Mouse (Mus musculus) kidney, adult 11 months (tissue): Measurements from ENCODE around the gene St5.

Source experiments
- DNase-seq: peaks from one replicate; pipeline ENCODE4 v3.0.0; 2022

St5 gene

GRCm38 (mm10) chr7:109636086-109636792, 67.2 kb downstream of the St5 start:
- DNase-seq: no peak

- DNase-seq: no peak
Measured at GRCm38 (mm10) chr7:109633404-109634085, 69.9 kb downstream of the St5 start.

- DNase-seq: no peak
Measured at GRCm38 (mm10) chr7:109631330-109631729, 72.1 kb downstream of the St5 start.

DNA sequence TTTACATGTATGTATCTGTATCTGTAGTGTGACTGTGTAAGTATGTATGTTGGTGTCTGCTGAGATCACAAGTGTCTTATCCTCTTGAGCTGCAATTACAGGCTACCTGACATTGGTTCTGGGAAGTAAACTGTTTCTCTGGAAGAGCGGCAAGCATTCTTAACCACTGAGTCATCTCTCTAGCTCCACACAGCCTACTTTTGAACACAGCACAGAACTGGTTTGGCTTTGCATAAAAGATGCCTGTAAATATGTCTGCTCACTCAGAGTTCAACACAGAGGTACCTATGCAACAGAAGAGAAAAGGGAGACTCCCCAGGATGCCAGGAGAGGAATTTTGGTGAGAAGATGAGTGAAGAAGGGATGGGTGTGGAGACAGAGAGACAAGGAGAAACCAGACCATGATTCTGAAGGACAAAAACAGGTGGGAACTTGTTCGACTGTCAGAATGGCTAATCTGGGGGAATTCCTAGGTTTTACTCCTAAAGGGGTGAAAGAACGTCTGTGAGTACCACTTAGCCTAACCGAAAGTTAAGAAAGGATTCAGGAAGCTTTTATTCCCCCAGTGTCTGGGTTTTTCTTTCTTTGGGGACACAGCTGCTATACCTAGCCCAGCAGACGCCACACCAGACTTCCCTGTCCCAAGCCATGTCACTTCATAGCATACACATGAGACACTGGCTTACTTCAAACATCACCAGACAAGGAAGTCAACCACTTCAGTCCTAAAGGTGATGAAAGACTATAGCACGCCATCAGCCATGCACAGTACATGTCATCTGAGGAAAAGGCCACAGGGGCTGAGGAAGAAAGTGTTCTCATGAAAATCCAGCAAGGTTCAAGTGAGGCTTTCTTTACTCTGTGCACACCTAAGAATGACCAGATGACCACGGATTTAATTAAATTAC, 73.3 kb downstream of the St5 start:
- no peak for DNase-seq

DNA sequence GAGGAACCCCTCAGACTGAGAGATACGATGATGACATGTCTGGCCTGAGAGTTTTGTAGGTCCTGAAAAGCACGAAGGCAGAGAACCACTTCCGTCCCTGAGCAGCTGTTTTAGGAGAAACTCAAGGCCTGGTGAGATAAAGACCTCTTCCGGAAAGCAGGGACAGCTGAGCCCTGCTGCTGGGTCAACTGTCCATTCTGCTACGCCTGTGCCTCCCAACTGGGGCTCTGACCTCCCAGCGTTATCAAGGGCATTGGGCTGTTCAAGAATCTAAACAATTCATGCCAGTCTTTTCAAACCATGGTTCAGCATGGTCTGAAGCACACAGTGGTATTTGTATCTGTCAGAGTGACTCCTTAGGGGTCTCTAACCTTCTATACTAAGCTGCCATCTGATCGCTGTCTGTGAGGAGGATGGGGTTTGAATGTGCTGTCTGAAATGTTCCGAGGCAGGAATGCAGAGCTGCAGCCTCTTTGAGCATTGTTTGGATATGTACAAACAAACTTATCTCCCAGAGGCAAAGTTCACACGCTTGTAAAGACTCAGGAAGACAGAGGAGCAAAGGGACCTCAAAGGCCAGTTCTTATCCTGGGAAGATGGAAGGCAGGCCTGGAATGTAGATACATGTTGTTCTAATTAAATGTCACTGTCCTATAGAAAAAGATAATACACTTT, 74.3 kb downstream of the St5 start:
- DNase-seq: no peak

DNA sequence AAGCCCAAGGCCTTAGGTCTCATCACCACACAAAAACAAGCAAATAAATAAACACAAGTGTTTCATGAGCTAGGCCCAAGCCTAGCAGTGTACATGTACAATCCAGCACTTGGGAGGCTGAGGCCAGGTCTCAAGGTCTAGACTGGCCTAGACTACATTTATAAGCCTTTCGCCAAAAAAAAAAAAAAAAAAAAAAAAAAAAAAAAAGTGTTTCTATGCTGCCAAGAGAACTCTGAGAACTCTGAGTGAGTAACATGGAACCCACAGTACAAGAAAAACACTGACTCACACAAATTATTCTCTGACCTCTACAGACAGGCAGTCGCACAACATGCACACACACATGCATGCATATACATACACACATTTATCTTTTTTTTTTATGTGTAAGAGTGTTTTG, 75.6 kb downstream of the St5 start:
- no peak for DNase-seq

- no peak for DNase-seq
Measured at GRCm38 (mm10) chr7:109622234-109622838, 81.1 kb downstream of the St5 start.

- no peak for DNase-seq
Measured at GRCm38 (mm10) chr7:109620967-109621366, 82.4 kb downstream of the St5 start.

- no peak for DNase-seq
Measured at GRCm38 (mm10) chr7:109620288-109620687, 83.1 kb downstream of the St5 start.

- DNase-seq: peak; percentile 41
Measured at GRCm38 (mm10) chr7:109618721-109619120, 84.7 kb downstream of the St5 start.

DNA sequence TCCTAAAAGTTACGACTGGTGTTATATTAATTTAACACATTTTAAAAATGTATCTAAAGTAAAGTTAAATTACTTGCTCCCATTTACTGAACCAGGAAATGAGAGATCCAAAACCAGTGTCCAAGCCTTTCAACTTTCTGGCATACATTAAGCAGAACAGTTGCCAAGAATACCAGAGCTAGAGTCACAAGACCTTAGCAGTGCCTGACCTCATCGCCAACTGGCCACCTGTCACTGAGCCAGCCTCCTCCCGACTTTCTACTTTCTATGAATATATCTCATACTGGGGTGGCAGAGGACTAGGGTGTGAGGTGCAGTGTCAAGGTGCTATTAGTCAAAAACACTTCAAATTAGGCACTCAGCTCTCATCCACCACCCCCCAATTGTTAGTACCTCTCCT, 85.6 kb downstream of the St5 start:
- DNase-seq: peak; percentile 35

DNA sequence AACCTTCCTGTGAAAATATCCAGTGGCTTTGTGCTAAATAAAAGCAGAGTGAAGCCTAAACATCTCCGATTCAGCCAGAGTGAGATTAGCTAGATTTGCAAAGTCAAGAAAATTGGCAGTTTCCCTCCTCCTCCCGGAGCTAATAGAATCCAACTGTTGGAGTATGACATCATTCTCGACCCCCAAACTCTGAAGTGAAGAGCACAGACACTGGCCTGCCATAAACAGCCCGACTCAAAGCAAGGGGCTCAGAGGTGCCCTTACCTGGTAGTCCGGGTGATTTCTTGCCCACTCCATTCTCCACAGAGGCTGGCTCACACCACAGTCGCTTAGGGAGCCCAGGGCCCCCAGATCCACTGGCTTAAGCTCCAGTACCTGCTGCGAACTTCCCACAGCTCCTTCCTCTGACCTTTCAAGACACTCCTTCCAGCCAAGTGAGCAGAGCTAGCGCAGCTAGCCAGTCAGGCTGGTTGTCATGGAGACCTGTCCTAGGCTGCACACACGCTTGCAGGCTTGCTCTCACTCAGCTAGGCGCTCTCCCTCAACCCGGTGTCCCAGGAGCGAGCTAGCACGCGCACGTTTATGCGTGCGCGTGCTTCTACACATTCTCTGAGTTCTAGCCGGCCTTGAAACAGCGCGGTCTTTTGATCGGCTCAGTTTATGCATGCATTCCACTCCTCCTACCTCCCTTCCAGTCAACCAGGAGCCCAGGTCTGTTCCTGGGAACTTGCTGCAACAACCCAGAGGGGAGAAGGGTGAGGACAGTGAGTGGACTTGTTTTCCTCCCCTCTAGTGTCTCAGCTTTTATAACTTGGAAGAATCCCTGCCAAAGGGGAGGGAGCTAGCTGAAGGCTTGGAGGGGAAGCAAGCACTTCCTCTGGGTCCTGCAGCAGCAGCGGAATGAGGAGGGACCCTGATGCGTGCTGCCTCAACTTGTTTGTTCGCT, 87.1 kb downstream of the St5 start:
- peak; percentile 92 for DNase-seq

DNA sequence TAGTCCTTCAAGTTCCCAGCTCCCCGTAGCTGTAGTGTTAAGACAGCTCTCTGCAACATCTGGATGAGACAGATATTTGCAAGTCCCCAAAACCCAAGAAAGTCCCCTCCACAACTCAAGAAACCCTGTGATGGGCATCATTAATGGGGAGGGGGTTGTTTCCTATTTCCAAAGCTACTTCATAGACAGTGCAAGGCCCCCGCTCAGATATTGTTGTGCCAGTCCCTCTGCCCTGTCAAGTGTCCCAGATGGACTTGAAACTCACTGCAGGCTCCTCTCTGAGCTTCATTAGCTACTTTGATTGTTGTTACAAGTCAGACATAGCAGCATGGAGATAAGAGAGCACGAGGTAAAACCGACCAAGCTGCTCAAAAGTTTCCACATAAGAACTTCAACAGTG, 87.8 kb downstream of the St5 start:
- DNase-seq: no peak

- no peak for DNase-seq
Measured at GRCm38 (mm10) chr7:109614939-109615338, 88.5 kb downstream of the St5 start.

- DNase-seq: no peak
Measured at GRCm38 (mm10) chr7:109613531-109614021, 89.8 kb downstream of the St5 start.

GRCm38 (mm10) chr7:109613051-109613450, 90.4 kb downstream of the St5 start:
- DNase-seq: no peak

GRCm38 (mm10) chr7:109612531-109612930, 90.9 kb downstream of the St5 start:
- DNase-seq: no peak

DNA sequence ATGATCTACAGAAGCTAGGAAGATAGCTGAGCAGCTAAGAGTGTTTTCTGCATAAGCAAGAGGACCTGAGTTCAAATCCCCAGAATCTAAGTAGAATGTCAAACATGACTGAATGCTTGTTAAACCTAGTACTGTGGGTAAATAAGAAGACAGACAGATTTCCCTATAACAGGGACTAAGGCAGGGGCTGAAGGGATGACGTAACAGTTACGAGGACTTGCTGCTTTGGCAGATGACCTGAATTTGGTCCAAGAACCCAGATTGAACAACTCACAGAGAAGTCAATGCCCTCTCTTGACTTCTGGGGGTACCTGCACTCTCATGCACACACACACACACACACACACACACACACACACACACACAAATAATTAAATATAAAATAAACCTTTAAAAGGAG, 93.1 kb downstream of the St5 start:
- DNase-seq: no peak

GRCm38 (mm10) chr7:109609565-109610345, 93.7 kb downstream of the St5 start:
- no peak for DNase-seq

DNA sequence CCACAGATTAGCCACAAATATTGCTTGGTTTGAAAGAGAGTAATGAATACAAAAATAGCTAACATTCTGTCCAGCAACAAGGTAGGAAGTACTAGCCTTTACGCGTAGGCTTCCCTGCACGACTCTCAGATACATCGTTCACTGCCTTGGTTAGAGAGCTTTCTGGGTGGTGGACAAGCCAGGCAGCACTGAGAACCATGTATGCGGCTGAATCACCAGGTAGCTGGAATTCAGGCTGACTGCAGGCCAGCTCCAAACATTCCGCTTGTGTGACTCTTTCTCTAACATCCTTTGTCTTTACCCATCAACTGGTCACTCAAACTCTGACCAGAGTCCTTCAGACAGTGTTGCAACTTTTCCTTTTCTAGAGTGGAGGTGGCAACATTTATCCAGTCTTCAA, 94.6 kb downstream of the St5 start:
- DNase-seq: no peak
